Mouse (Mus musculus) right cerebral cortex, postnatal 36 days (tissue): ENCODE data around the gene Anp32b.

ENCODE experiments used
- DNase-seq, 2 experiments: peaks; one replicate each; pipeline ENCODE4 v3.0.0; 2022; ENCODE audit warnings: low spot score in 2 of 2, mixed read lengths in 1 of 2

The Anp32b gene

DNA sequence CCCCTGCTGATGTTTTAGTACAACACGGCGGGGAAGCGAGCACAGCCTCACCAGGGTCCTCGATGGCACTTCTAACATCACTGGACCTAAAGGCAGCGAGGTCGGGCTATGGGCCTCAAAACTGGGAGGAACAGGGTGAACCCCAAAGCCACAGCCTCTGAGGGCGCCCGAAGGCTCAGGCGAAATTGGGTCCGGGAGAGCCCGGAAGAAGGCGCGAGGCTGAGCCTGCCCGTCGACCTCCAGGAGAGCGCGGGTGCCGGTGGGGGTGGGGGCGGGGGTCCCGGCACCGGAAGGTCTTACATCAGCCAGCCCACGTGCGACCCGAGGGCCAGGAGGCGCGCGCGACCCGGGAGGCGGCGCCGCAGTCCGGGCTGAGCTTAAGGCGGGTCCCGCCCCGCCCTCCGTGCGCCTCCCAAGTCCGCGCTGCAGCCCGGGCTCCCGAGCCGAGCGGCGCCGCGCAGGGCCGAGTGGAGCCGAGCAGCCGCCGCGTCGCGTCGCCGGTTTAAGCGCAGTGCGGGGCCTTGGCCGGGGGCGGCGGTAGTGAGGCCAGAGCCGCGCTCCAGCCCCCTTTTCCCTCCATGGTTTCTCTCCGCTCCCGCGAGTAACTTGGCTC, at the start of gene Anp32b:
Gene Anp32b (plus strand): TSS at position 384 of the 613 bp plus-strand sequence.
- peak; percentile 86 to 88 for DNase-seq

DNA sequence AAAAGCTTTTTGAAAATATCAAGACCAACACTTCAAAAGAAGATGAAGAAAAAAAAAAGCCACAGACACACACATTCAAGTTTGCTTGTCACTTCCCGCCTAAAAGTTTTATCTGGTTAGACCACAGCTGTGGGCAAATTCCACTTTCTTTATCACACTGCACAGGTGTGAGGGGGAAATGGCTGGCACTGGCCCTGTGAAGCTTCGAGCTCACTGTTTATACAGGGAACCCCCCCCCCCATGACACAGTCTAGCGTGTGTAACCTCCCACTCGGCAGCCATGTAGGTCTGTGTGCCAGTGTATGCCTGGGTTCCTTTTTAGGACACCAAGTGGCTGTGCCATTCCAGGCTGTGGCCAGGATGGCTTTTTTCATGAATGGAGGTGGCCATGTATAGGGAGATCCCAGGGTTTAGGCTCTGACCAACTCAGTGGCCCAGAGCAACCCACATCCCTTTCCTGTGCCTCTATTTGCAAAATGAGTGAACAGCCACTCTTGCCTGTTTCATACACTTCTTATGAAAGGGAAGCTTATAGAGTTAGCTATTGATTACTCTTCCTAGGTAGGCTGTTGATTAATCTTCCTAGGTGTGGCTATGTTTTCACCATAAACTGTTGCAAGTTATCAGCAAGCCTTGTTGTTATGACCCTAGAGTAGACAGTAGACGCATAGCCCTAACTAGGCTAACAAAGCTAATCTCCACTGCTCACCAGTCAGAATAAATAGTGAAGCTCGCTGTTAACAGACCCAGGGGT, 46.5 kb upstream of the Anp32b start:
- no peak for DNase-seq

DNA sequence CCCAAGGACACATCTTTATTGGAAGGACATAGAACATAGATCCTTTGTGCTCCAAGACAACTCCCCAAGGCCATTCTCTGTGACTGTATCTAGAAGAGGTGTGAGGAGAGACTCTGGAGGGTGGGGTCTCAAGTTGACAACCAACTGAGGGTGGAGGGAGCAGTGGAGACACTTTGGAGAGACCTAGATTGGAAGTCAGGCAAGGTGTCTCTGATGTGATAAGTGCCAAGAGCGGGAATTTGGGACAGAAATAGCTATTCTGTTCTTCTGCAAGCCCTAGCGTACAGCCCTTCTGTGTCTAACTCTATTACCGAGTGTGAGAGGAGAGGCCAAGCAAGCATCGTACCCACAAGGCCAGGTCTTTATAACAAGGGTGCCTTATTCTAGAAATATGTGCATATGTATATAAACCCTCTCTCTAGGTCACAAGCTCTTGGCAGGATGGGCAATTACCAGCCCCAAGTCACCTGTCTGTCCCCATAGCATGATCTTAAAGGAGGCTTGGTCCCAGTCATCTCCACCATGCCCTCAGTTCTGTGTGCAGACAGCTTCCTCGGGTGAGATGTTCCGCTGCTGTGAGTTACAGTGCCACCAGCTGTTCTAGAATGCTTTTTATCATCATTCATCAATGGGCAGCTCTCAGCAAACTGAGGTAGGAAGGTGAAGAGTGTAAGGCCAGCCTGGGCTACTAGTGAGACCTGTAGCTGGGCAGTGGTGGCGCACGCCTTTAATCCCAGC, 43.6 kb upstream of the Anp32b start:
- DNase-seq: no peak

DNA sequence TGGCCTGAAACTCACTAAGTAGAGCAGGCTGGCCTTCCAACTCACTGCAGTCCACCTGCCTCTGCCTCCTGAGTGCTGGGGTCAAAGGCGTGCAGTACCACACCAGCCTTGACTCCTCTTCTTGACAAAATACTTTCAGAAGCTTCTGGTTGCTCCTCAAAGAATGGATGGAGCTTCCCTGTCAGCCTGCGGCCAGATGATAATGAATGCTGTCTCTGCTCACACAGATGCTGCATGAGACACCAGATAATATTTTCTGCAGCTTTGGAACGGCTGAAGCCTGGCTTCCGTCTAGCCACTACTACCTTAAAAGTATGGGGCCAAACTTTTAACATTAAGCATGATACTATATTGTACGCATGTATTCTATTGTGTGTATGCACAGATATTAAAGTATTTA, 40.0 kb upstream of the Anp32b start:
- DNase-seq: no peak

DNA sequence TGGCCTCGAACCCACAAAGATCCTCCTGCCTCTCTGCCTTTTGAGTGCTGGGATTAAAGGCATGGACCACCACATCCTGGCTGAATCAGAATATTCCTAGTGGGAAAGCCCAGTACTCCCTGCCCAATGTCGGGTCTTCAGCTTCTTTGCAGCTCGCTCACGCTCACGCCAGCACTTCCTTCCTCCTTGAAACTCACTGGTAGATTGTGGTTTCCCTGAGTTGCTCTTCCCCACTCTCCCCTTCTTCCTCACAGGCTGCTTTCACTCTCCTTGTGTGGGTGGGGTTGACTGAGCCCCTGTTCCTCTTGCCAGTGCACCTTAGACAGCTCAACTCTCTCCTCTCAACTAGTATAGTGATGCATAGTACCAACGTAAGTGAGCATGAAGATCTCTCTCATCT, 39.2 kb upstream of the Anp32b start:
- no peak for DNase-seq

DNA sequence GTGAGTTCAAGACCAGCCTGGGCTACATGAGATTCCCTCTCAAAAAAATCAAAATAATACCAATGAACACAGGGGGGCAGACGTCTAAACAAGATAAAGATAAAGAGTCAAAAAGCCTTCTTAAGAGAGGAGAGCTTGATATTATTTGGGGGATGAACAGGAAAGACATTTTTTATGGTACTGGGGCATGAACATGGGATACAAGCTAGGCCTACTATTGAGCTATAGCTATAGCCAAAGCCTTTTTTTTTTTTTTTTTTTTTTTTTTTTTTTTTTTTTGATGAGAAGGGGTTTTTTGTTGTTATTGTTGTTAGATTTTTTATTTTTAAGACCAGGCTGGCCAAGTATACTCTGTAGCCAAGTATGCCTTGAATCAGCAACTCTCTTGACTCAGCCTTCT, 38.6 kb upstream of the Anp32b start:
- DNase-seq: no peak

DNA sequence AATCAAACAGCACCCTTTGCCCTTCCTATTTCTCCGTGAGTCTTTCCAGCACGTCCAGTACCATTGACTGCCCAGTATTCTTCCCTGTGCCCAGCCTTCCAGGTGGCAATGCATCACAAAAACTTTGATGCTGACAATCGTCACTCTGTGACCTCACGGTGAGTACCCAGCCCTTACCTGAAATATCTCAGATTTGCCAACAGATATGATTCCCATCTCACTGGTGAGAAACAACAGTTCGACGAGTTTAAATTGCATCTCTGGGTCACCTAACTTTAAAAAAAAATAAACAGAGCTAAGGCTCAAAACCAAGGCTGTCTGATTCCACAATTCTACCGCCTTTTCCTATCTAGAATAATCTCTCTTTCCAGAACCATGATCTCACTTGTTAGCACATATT, 37.3 kb upstream of the Anp32b start, which contains the start of gene Hemgn:
Gene Hemgn (minus strand): TSS at position 101 of the 400 bp plus-strand sequence.
- DNase-seq: no peak

DNA sequence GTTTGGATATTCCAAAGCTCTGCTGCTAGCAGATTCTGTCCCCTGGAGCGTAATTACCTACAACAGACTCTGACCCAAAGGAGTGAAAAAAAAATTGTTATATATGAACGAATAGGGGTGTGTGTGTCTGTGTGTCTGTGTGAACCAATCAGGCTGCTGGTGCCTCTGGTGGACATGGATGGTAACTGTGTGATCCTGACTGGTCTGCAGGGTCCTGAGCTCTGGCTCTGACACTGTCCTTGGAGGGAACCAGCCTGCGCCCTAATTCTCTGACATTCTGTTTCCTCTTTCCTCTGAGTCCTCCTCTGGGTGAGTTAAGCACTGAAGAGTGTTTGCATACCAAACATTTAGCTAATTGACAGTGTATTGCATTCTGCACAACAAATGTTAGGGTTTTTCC, 33.2 kb upstream of the Anp32b start:
- no peak for DNase-seq

DNA sequence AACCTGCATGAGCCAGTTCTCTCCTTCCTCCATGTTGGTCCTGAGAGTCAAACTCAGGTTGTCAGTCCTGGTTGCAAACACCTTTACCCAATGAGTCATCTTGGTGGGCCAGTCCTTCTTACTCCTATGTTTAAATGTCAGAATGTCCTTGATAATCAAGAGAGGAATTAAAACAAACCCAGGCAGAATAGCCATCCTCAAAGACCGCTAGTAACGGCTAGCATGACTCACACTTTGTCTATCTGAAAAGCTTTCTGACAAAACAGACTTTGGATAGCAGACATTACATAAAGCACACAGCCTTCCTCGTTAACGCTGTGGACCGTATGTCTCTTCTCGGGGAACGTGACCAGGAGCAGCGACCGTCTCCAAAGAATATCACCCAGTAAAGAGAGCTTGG, 31.9 kb upstream of the Anp32b start:
- no peak for DNase-seq

DNA sequence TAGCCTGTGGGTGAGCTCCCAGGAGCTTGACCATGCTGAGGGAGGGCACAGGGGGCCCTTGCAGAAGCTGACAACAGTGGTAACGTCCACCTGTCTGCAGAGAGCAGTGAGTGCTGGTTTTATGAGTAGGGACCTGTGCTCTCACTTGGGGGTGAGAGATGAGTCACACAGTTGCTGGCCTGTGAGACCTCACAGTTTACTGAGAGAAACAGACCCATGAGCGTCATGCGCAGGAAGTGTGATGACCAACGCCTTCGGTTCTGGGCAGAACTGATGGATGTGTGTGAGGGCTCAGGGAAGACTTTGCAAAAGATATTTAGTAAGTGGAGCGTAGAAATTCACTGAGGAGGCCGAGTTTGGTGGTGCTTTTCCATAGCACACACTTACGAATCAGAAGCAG, 28.1 kb upstream of the Anp32b start:
- no peak for DNase-seq

DNA sequence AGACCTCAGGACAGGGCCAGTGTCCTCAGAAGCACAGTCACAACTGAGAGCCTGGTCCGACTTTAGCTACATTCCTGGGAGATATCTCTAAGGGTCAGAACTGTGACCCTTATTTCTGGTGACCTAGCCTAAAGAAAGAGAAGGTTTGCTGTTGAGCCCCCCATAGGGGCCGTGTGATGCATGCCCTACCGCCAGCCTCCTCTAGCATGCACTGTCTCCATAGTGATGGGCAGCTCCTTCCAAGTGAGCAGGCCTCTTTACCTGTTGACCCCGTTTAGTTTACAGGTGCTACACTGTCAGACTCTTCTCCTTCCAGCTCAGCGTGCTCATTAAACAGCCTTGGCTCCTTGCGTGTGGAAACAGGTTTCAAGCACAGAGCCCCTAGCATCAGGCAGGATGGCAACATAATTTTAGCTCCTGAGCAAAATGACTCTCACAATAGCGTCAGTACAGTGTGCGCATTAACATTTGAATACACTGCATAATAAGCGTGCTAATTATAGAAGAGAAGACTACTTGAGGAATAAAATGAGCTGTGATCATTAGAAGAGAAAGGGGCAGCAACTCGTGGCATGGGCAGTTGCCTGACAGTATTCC, 21.7 kb upstream of the Anp32b start:
- no peak for DNase-seq

DNA sequence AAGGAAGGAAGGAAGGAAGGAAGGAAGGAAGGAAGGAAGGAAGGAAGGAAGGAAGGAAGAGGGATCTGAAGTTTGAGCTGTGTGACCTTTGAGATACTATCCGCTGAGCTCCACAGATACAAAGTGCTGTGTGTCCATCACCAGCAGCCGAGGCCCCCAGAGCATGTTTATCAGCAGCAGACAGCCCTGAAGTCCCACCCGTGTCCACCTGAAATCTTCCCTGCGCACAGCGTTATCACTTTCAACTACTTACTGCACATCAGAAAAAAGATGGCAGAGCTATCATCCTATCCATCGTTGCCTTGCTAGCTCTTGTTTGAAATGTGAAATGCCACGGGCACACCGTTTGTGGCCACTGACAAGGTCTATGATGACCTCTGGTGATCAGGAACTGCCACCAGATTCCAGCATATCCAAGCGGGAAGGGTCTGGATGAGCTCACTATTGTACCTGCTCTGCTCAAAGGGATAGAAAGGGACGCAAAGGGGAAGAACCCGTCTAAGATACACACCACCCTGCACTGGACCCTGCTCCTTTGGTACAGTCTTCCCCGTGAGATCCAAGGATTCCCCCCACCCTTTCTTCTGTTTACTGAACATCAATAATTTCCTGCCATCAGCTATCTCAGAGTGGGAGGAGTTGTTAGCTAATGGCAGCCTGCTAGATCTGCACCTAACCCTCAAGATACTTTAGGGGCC, 18.2 kb upstream of the Anp32b start:
- no peak for DNase-seq

DNA sequence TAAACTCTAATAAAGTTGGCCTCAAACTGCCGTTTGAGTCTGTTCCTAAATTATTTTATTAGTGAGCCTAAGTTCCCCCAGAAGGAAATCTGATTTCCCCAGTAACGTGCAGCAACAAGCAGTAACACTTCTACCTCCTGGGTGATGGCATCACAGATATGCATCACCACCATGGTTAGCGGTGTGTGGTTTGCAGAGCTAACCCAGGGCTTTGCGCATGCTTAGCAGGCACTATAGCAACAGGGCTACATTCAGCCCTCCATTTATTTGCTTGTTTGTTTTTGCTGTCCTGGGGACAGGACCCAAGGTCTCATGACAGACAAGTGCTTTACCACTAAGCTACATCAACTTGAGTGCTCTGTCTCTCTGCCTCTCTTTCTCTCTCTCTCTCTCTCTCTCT, 8.2 kb upstream of the Anp32b start:
- no peak for DNase-seq

DNA sequence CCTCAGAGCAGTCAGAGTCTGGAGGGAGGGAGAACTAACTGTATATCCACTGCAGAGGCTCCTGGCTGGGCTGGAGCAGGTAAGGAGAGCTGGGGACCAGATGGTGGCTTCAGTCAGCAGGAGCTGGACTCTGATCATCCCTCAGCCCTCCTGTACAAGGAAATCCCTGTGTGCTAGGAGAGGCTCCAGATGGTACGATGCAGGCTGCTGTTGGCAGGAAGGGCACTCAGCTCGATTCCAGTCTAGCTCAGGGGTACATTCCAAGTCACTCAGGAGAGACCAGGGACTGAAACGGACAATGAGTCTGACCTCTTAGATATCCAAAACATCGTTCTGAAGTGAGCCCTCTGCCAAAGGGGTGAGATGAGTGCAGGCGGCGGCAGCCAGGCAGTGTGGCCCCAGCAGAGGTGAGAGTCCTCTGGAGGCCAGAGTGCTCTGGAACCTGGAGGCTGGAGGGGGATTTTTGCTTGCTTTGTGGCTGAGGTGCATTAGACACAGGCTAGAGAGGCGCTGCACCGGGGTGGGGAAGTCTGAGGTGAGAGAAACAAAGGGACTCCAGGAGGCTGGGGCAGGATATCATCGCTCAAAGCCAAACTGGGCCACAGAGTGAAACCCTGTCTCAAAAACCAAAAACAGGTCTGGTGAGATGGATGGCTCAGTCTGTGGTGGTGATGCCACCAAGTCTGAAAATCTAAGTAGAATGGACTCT, 5.3 kb upstream of the Anp32b start:
- no peak for DNase-seq

DNA sequence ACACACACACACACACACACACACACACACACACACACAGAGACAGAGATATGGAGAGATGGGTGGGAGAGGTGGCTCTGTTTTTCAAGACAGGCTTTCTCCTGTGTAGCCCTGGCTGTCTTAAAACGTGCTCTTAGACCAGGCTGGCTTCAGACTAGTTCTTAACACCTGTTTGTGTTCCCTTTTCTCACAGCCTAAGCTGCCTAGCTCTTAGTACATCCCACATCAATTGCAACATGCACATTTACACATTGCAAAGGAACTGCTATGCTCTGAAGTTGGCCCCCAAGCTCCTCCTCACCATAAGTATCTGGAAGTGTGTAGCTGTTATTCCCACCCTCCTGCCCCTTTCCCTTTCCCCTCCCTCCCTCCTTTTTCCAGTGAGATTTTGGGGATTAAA, 3.2 kb upstream of the Anp32b start:
- DNase-seq: no peak

DNA sequence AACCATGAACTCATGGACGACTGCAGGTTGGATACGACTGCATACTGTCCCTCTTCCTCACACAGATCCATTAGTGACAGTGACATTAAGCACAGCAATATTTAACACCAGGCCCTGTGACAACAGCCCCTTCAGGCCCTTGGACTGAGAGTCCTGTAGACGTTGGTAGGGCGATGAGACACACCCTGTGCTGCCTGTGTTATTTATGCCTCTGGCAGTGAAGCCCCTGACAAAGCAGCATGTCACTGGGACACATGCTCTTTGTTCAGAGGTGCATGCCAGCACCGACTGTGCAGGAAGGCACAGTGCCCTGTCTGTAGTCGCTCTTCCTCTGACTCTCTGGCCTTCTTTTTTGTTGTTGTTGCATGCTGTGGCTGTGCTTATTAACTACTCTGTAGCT, 1.8 kb upstream of the Anp32b start:
- DNase-seq: no peak

DNA sequence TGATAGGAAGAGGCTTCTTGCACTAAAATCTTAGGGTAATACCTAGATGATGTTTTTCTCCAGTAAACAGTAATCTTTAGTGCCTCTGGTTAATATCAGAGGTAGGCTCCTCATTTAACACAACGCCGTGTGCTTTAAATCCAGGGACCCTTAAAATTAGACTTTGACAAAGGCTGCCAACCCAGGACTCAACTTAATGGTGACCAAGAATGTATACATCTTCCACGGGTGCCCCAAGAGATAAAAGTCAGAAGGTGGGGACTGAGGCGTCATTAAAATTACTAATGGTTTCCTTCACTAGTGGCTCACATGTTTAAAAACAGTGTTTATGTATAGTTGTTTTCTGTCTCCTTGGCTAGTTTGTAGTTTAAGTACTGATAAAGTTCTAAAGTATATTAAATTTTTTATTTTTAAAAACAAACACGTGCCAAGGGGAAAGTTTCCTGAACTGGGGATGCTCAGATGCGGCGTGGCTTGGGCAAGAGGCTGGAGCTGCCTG, 633 bp upstream of the Anp32b start:
- no peak for DNase-seq

DNA sequence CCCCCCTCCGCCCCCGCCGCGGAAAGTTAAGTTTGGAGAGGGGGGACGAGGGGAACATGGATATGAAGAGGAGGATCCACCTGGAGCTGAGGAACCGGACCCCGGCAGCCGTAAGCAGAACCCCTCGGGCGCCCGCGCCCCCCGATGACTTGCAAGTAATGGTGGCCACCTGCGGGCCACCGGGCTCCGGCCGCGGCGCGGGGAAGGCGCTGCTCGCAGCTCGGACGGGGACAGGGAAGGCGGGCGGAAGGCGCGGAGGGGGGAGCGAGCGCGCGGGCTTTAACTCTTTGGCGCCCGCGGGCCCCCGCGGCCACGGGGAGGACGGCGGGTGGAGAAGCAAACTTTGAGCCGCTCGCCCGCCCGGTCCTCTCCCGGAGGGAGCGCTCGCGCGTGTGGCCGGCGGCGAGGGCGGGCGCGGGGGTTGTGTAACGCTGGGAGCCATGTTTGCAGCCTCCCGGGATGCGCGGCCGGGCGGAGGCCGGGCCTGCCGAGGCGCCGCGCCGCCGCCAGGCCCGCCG, 597 bp downstream of the Anp32b start:
- peak; percentile 47 to 54 for DNase-seq

DNA sequence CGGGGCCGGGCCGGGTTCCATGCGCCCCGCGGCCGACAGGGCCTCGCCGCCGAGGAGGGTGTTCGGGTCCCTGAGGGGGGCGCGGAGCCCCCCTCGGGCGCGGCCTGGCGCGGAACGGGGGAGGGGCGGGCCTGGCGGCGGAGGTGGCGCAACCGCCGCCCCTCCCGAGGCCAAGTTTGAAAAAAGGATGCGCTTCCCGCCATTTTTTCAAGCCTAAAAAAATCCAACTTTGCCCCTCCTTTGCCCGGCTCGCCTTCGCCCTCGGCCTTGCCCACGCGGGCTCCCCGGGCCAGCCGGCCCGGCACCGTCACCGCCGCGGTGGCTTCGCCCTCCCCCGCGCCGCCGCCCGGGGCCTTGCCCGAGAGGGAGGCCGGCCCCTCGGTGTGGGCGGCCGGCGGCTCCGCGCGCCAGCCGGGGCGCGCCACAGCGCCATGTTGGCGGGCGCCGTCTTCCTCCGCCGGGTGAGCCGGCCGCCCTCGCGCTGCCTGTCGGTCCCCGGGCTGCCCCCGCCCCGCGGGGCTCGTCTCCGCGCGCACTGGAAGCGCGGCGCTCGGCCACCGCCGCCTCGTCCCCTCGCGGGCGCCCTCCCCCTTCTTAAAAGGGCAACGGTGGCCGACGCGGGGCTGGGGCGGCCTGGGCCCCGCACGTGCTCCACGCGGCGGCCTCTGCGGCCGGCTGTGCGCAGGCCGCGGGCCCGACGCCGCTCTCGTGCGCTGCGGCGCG, 1.2 kb downstream of the Anp32b start:
- DNase-seq: peak; percentile 42 to 55

DNA sequence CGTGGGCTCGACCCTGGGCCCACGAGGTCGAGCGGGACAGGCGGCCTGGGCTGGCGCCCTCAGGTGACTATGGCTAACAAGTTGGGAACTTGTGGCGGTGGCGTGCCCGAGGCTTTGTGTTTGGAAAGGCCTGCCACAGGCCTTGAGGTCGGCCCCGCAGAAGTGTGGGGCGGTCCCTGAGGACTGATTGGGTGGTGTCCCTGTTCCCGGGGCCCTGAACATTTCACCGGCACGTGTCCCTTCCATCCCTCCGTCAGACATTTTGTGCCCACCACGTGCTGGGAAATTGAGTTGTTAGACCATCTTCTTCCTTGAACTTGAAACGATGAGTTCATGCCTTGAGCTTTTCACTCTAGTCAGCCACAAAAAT, 1.8 kb downstream of the Anp32b start:
- peak; percentile 23 to 29 for DNase-seq
